Mouse (Mus musculus) skeletal muscle tissue, adult 2 months (tissue): ENCODE measurements around the gene Hoxc10.
A peak's percentile ranks its signal among the peaks of the same experiment; 100 is the strongest.

Source experiments
- DNase-seq: peaks from one replicate; pipeline ENCODE4 v3.0.0-alpha.2; 2012; ENCODE audit warnings: low read depth, low spot score

Gene Hoxc10

GRCm38 (mm10) chr15:102943468-102943813 is 23.2 kb upstream of the Hoxc10 start:
- no peak for DNase-seq

GRCm38 (mm10) chr15:102945185-102946077 is 21.2 kb upstream of the Hoxc10 start:
- DNase-seq: no peak

GRCm38 (mm10) chr15:102947276-102947675 is 19.3 kb upstream of the Hoxc10 start:
- no peak for DNase-seq

DNA sequence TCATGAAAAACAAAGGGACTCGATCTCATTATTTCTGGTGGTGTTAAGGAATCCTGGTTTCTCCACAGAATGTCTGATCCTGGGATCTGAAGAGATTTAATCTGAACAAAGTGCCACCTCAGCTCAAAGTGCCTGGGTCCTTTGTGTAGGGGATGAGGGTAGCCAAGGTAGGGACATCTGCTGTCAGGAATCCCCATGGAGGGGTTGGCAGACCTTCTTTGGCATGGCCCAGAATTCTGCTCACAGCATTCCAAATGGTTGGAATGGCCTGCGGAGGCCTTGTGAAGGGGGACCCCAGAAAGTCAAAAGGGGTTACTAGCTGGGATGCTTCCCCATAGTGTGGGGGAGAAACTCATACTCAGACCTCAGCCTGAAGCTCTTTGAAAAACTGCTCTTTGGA is 17.8 kb upstream of the Hoxc10 start:
- DNase-seq: no peak

GRCm38 (mm10) chr15:102949696-102950095 is 16.9 kb upstream of the Hoxc10 start:
- DNase-seq: no peak

GRCm38 (mm10) chr15:102950877-102951276 is 15.7 kb upstream of the Hoxc10 start:
- DNase-seq: no peak

GRCm38 (mm10) chr15:102953561-102953960 is 13.0 kb upstream of the Hoxc10 start:
- DNase-seq: no peak

GRCm38 (mm10) chr15:102954192-102955006 is 12.2 kb upstream of the Hoxc10 start, which contains the start of gene Hoxc11:
Gene Hoxc11, plus strand, starts transcription at chr15:102954427.
- peak; percentile 45 for DNase-seq

DNA sequence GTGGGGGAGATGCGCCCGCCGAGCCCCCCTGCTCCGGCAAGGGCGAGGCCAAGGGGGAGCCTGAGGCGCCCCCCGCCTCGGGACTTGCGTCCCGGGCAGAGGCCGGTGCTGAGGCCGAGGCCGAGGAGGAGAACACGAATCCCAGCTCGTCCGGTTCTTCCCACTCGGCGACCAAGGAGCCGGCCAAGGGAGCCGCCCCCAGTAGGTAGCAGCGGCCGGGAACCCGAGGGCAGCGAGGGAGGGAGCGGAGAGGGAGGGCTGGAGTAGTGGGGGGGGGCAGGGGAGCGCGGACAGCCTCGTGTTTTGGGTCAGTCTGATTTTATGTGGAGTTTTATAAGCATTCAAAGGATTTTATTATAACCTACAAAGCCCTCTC is 11.6 kb upstream of the Hoxc10 start:
- DNase-seq: peak; percentile 40

DNA sequence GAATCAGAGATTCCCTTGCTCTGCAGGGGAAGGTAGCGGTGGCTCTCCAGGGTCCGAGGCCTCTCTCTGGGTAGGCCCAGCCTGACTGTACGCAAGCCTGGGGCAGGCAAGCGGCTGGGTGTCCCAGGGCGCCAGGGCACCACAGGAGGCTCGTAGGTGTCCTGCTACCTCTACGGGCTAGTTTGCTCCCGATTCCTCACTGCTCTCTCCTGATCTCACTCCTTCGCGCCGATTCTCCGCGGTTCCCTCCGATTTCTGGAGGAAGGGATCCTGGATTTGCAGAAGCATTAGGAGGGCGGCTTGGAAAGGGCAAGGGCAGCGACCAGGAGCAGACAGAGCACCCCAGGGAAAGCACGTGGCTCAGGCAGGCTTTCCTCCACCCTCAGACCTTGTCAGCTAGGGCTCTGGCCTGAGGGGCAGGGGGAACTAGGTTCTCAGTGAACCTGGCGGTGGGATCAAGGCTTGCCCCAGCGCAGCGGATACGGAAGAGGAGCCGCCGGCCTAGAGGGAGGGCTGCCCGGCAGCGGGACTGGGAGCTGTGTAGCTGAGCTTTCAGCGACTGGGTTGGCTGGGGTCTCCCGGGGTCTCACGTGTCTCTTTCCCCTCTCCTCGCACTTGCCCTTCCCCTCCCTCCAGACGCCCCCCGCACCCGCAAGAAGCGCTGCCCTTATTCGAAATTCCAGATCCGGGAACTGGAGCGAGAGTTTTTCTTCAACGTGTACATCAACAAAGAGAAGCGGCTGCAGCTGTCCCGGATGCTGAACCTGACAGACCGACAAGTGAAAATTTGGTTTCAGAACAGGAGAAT is 10.6 kb upstream of the Hoxc10 start:
- peak; percentile 44 for DNase-seq

DNA sequence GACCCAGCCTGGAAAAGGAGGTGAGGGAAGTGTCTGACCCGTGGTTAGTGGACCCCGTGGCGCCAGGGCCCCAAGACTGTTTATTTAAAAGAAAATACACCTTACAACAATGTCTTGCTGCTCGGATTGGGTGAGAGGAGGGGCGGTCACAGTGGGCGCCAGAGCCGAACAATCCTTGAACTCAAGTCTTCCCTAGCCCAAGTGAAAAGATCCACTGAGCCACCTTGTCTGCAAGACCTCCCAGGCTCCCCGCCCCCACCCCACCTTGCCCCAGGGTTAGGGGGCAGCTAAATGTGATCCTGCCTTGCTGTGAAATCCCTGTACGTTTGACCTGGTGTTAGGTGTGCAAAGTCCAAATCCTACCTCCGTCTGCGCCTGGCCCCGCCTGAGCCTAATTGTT is 9.7 kb upstream of the Hoxc10 start:
- no peak for DNase-seq

GRCm38 (mm10) chr15:102959663-102960191 is 6.9 kb upstream of the Hoxc10 start:
- DNase-seq: no peak

GRCm38 (mm10) chr15:102961728-102962127 is 4.9 kb upstream of the Hoxc10 start:
- DNase-seq: peak; percentile 46

- no peak for DNase-seq
Observed at GRCm38 (mm10) chr15:102962492-102962891, 4.1 kb upstream of the Hoxc10 start.

DNA sequence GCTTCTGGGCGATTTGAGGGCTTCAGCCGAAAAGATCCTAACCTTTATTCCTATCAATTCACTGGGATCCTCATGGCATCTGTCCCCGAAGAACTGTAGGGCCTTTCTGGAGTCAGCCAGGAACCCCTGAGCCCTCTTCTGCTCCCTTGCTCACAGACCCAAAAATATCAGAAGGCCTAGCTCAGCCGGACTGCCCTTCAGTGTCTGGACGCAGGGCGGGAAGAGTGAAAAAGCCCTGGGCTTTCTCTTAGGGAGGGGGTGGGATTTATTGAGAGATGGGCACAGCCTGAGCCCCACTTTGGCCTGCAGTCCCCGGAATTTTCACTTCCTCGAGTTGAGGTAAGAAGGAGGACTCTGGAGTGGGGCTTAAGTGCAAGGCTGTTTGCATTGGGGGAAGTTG is 3.3 kb upstream of the Hoxc10 start:
- DNase-seq: no peak

- peak; percentile 83 for DNase-seq
Observed at GRCm38 (mm10) chr15:102963671-102964640, 2.6 kb upstream of the Hoxc10 start.

- DNase-seq: no peak
Observed at GRCm38 (mm10) chr15:102965003-102965891, 1.3 kb upstream of the Hoxc10 start.

GRCm38 (mm10) chr15:102965892-102966775 is 462 bp upstream of the Hoxc10 start:
- peak; percentile 98 for DNase-seq

GRCm38 (mm10) chr15:102967312-102967510 is 615 bp downstream of the Hoxc10 start, which contains the start of gene Hoxc5:
Gene Hoxc5, plus strand, starts transcription at chr15:102967443.
- no peak for DNase-seq
